Comparison of ENCODE assay signal across 8 mouse cellular contexts in the genomic region with DNA sequence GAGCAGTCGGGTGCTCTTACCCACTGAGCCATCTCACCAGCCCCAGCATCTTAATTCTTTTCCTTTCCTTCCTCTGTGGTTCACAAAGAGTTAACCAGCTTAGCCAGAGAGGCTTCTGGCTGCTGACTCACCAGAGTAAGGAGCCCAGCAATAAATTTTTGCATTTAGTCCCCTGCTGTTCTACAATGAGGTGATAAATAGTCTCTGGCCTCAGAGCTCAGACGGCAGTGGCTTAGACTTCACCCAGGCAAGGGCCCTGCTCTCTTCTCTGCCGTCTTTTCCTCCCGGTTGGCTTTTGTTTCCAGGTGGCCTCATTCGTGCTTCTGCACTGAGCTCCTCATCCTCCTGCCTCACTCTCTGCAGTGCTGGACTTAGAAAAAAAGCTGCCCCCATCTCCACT.
DNase-seq lines count a peak whose midpoint lies in the region; ATAC-seq and TF ChIP-seq lines count a peak whose summit lies in the region.

No protein-coding gene starts in this region.

- 3% methylated on average over 5 of the region's 5 CpGs for WGBS in neural tube, embryonic 15.5 days

- DNase-seq in cerebellum, adult 11-12 months = peak; percentile 31
- DNase-seq in left cerebral cortex, adult 2 months (ENCODE audit: extremely low spot score in 1 of 2, low spot score in 2 of 2) = no peak
- DNase-seq in left cerebral cortex, adult 11 months (ENCODE audit: low spot score) = no peak
- peak; percentile 21 for DNase-seq in induced T-regulatory cell, adult 2 months (ENCODE audit: low read depth)
- no peak for DNase-seq in adrenal gland, postnatal 25 days
- no peak for DNase-seq in frontal cortex, postnatal 14 days (ENCODE audit: low spot score in 2 of 2)

- H3K36me3 ChIP-seq in neural tube, embryonic 15.5 days = peaks cover 15% of the 10 kb centered on the region

- intact Hi-C loops in left cerebral cortex, adult 2 months (cut with DNase I) = no loop called here

- peaks cover 14% of the 10 kb centered on the region for H3K4me1 ChIP-seq in neural tube, embryonic 15.5 days

- H3K4me3 ChIP-seq in left cerebral cortex, adult 2 months = peak overlapping the region; percentile 63; the same call in 1 of the 2 replicates
- H3K4me3 ChIP-seq in neural tube, embryonic 15.5 days (replicated peaks) = peak overlapping the region; percentile 16

- peak overlapping the region; percentile 87 for H3K4me2 ChIP-seq in neural tube, embryonic 15.5 days

- ATAC-seq in cerebellum, adult (ENCODE audit: insufficient number of reproducible peaks, low FRiP score, low TSS enrichment) = no peak
- ATAC-seq in neural tube, embryonic 15.5 days (ENCODE audit: low FRiP score) = no peak

- H3K27ac ChIP-seq in left cerebral cortex, adult 2 months = peak overlapping the region; percentile 87
- peak overlapping the region; percentile 77 for H3K27ac ChIP-seq in neural tube, embryonic 15.5 days (replicated peaks)

- H3K9ac ChIP-seq in neural tube, embryonic 15.5 days (replicated peaks) = peak overlapping the region; percentile 20; the same call in 1 of the 2 replicates

- H3K27me3 ChIP-seq in neural tube, embryonic 15.5 days (replicated peaks) = no peaks in the 10 kb centered on the region

- no peak for TF ChIP-seq CTCF in left cerebral cortex, adult 2 months (IDR thresholded peaks at IDR 0.05)

- no peaks in the 10 kb centered on the region for H3K9me3 ChIP-seq in neural tube, embryonic 15.5 days (replicated peaks)

Comparison
In these comparisons a context has a peak if more than half of its experiments do, and no peak if none do; other contexts are left out.
1. DNase-seq: peak in cerebellum, adult 11-12 months (single experiment) and induced T-regulatory cell, adult 2 months (single experiment); none in left cerebral cortex, adult 2 months (0 of 2), left cerebral cortex, adult 11 months (single experiment), adrenal gland, postnatal 25 days (single experiment) and frontal cortex, postnatal 14 days (0 of 2).